Mouse (Mus musculus) embryonic fibroblast, embryonic 13.5 days (primary cell): Measurements from ENCODE around the gene Olfr160.

Experiments used
- CTCF ChIP-seq: IDR thresholded peaks from 2 replicates; pipeline ENCODE4 v1.5.1; 2011; ENCODE audit warnings: mild to moderate bottlenecking, control low read depth, low read length, moderate library complexity, borderline replicate concordance; ENCODE audit not compliant: insufficient read depth
- POLR2A ChIP-seq: IDR thresholded peaks from 2 replicates; pipeline ENCODE4 v1.6.1; 2011; ENCODE audit warnings: low read depth, mild to moderate bottlenecking, control low read depth, low read length, moderate library complexity

GRCm38 (mm10) chr9:37669115-37669514 lies 46.9 kb downstream of the Olfr160 start, which contains the start of gene Panx3:
- TF ChIP-seq CTCF (no peak), POLR2A (no peak)
